Mouse (Mus musculus): ENCODE data around the gene Csnk1g2. TPM values are rescaled to one million over a fixed set of nuclear protein-coding genes. Genes with fewer than 3 reads are reported as not detected.

The Csnk1g2 gene
- polyA plus RNA-seq (2021; fragmentation: Nextera tagmentation), result 27.8 and 30.7 TPM in 2 replicates
- long read RNA-seq, experiment 1, partial matches to known transcripts, result 59 of 67 reads
- long read RNA-seq, experiment 1, other reads (novel, unspliced or antisense), result 7 of 67 reads
- long read RNA-seq, experiment 2, partial matches to known transcripts, result 23 of 67 reads
- long read RNA-seq, experiment 2, other reads (novel, unspliced or antisense), result 43 of 67 reads

DNA sequence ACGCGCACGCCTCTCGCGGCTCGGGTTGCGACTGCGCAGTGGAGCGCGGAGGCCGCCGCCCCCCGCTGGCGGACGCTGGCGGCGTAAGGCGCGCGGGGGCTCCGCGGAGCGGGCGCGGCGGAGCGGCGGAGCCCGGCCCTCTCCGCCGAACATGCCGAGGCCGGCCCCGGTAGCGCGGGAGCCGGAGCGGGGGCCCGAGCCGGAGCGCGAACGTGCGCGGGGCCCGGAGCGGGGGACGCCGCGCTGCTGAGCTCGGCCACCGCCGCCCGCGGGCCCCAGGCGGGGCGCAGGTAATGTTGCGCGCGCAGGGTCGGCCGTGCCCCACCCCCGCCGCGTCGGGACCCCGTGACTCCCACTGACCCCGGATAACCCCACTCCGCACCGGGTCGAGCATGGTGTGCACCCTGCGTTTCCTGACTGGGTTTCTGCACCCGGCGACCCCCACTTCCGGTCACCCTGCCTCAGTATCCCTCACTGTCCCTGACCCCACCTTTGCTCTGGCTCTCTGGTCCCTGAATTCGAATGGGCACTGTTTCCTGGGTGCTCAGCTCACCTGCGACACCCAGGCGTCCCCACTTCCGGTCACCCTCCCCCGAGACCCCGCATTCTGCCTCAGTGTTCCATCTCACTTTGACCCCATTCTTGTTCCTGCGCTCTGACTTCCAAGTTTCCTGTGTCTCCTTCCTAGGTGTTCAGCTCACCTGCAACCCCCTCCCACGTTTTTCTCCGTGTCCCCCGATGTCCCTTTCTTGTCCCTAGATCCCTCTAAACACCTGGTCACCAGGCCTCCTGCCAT is at the start of gene Csnk1g2:
TSS of gene Csnk1g2 (plus strand) at position 178 of the 796 bp plus-strand sequence.

GRCm38 (mm10) chr10:80577195-80578130 is 45.2 kb upstream of the Csnk1g2 start, which contains the start of gene Klf16:
Gene Klf16 (minus strand): TSS chr10:80577321.

GRCm38 (mm10) chr10:80589879-80590854 is 32.5 kb upstream of the Csnk1g2 start, which contains the start of gene Abhd17a:
Gene Abhd17a (minus strand): TSS chr10:80590341.

DNA sequence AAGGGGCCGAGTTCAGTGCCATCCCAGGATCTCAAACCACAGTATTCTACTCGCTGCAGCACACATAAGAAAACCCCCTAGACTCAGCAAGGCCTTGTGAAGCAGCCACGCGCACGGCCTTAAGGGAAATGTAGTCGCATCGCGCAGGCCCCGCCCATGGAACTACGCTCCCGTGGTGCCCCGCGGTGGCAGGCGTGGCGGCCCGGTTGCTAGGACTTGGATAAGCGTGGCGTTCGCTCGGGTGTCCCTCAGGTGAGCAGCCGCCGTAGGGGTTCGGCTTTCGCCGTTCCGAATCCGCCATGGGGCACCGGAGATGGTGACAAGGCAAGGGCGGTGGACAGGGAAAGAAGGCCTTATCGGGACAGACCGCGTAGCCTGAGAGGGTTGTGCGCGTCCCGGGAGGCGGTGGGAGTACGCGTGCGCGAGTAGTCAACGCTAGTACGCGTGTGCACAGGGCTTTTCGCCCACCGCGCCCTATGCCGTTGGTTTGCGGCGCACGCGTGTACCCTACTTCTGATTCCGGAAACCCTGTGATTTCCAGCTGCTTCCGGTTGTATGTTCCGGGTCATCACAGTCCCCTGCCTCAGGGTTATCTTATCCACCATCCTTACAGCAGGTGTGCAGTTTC is 19.8 kb upstream of the Csnk1g2 start, which contains the start of the genes Scamp4 and Adat3:
TSS of gene Scamp4 (plus strand) at position 175 of the 628 bp plus-strand sequence.
TSS of gene Adat3 (plus strand) at position 183 of the 628 bp plus-strand sequence.

DNA sequence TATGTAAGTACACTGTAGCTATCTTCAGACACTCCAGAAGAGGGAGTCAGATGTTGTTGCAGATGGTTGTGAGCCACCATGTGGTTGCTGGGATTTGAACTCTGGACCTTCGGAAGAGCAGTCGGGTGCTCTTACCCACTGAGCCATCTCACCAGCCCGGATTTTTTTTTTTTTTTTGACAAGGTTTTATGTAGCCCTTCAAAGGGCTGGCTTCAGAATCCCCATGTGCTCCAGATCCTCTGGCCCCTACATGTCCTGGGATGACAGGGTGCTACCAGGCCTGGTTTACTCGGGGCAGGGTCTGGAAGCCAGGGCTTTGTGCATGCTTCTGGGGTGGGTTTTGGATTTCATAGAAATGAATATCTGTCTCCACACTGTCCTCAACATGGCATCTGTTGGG is 16.9 kb upstream of the Csnk1g2 start, which contains the start of gene Gm49322:
TSS of gene Gm49322 (plus strand) at position 301 of the 400 bp plus-strand sequence.

DNA sequence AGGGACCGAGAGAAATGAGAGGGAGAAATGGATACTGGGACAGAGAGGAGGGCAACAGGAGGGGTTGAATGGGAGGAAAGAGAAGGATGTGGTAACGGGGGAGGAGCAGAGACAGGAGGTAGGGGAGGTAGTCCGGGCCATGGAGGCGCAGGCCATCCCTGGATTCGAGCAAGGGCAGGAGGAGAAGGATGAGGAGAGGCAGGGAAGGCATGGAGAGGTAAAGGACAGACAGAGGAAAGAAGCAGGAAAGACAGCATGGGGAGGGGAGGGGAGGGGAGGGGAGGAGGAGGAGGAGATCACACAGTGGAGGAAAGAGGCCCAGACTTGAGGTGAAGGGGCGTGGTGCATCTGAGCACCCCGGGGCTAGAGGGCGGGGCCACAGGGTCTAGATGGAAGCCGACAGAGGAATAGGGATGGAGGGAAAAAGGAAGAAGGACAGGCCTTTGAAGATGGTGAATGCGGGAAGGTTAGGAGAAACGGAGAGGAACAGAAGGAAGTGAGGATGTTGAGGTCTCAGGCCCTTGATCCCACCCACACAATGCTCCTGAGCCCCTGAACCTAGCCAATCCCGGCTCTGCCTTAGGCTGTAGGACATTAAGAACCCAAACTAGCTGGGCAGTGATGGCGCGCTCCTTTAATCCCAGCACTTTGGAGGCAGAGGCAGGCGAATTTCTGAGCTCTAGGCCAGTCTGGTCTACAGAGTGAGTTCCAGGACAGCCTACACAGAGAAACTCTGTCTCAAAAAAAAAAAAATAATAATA is 34.4 kb downstream of the Csnk1g2 start, which contains the start of gene Btbd2:
TSS of gene Btbd2 (minus strand) at position 209 of the 761 bp plus-strand sequence.

GRCm38 (mm10) chr10:80677942-80678436 is 55.4 kb downstream of the Csnk1g2 start, which contains the start of gene Mknk2:
Gene Mknk2 (minus strand): TSS chr10:80678112.

Other genes starting within 250 kb of the Csnk1g2 start
- gene Mex3d, start 235.2 kb upstream of the Csnk1g2 start, polyA plus RNA-seq (2021; fragmentation: Nextera tagmentation), result 2.4 and 2.6 TPM in 2 replicates
- gene Mbd3, start 223.3 kb upstream of the Csnk1g2 start, polyA plus RNA-seq (2021; fragmentation: Nextera tagmentation), result 40.7 and 66.9 TPM in 2 replicates
- 1,219 and 1,315 TPM in 2 replicates for gene Uqcr11, start 216.0 kb upstream of the Csnk1g2 start, polyA plus RNA-seq (2021; fragmentation: Nextera tagmentation)
- 3.9 and 15.6 TPM in 2 replicates for gene Tcf3, start 189.2 kb upstream of the Csnk1g2 start, polyA plus RNA-seq (2021; fragmentation: Nextera tagmentation)
- gene Onecut3, start 128.0 kb upstream of the Csnk1g2 start, polyA plus RNA-seq (2021; fragmentation: Nextera tagmentation), result not detected in 2 replicates
- 0.04 TPM in 1 of 2 replicates, not detected in the other for gene Atp8b3, start 83.7 kb upstream of the Csnk1g2 start, polyA plus RNA-seq (2021; fragmentation: Nextera tagmentation)
- 16.6 and 17.7 TPM in 2 replicates for gene Rexo1, start 61.3 kb upstream of the Csnk1g2 start, polyA plus RNA-seq (2021; fragmentation: Nextera tagmentation)
- 10.4 and 18.6 TPM in 2 replicates for gene Klf16, start 45.5 kb upstream of the Csnk1g2 start, polyA plus RNA-seq (2021; fragmentation: Nextera tagmentation)
- 73.4 and 155 TPM in 2 replicates for gene Abhd17a, start 32.5 kb upstream of the Csnk1g2 start, polyA plus RNA-seq (2021; fragmentation: Nextera tagmentation)
- gene Scamp4, start 20.0 kb upstream of the Csnk1g2 start, polyA plus RNA-seq (2021; fragmentation: Nextera tagmentation), result 85.6 and 95.7 TPM in 2 replicates
- gene Adat3, start 20.0 kb upstream of the Csnk1g2 start, polyA plus RNA-seq (2021; fragmentation: Nextera tagmentation), result 2.4 and 2.9 TPM in 2 replicates
- gene Gm49322, start 16.8 kb upstream of the Csnk1g2 start, polyA plus RNA-seq (2021; fragmentation: Nextera tagmentation), result 0.10 and 0.25 TPM in 2 replicates
- 23.3 and 91.7 TPM in 2 replicates for gene Btbd2, start 34.2 kb downstream of the Csnk1g2 start, polyA plus RNA-seq (2021; fragmentation: Nextera tagmentation)
- gene Mknk2, start 55.3 kb downstream of the Csnk1g2 start, polyA plus RNA-seq (2021; fragmentation: Nextera tagmentation), result 4.0 and 9.1 TPM in 2 replicates
- 8.4 and 9.9 TPM in 2 replicates for gene Mob3a, start 79.1 kb downstream of the Csnk1g2 start, polyA plus RNA-seq (2021; fragmentation: Nextera tagmentation)
- 49.5 and 65.0 TPM in 2 replicates for gene Izumo4, start 79.3 kb downstream of the Csnk1g2 start, polyA plus RNA-seq (2021; fragmentation: Nextera tagmentation)
- gene Ap3d1, start 119.4 kb downstream of the Csnk1g2 start, polyA plus RNA-seq (2021; fragmentation: Nextera tagmentation), result 44.4 and 48.6 TPM in 2 replicates
- gene Dot1l, start 132.4 kb downstream of the Csnk1g2 start, polyA plus RNA-seq (2021; fragmentation: Nextera tagmentation), result 1.6 and 2.7 TPM in 2 replicates
- gene Sf3a2, start 175.4 kb downstream of the Csnk1g2 start, polyA plus RNA-seq (2021; fragmentation: Nextera tagmentation), result 5.5 and 41.9 TPM in 2 replicates
- gene Plekhj1, start 175.8 kb downstream of the Csnk1g2 start, polyA plus RNA-seq (2021; fragmentation: Nextera tagmentation), result 92.8 and 104 TPM in 2 replicates
- gene Amh, start 182.4 kb downstream of the Csnk1g2 start, polyA plus RNA-seq (2021; fragmentation: Nextera tagmentation), result 0.16 TPM in 1 of 2 replicates, not detected in the other
- 13.2 and 15.5 TPM in 2 replicates for gene Jsrp1, start 190.7 kb downstream of the Csnk1g2 start, polyA plus RNA-seq (2021; fragmentation: Nextera tagmentation)
- gene Oaz1, start 203.8 kb downstream of the Csnk1g2 start, polyA plus RNA-seq (2021; fragmentation: Nextera tagmentation), result 2,247 and 2,738 TPM in 2 replicates
- gene Lingo3, start 221.2 kb downstream of the Csnk1g2 start, polyA plus RNA-seq (2021; fragmentation: Nextera tagmentation), result 22.3 and 23.9 TPM in 2 replicates
- gene Lsm7, start 232.4 kb downstream of the Csnk1g2 start, polyA plus RNA-seq (2021; fragmentation: Nextera tagmentation), result 357 and 416 TPM in 2 replicates
- 17.6 and 18.7 TPM in 2 replicates for gene Sppl2b, start 232.4 kb downstream of the Csnk1g2 start, polyA plus RNA-seq (2021; fragmentation: Nextera tagmentation)
- 0.20 and 0.21 TPM in 2 replicates for gene Tmprss9, start 249.0 kb downstream of the Csnk1g2 start, polyA plus RNA-seq (2021; fragmentation: Nextera tagmentation)

Data from left cerebral cortex, adult 6 months (tissue).